In the genomic region with DNA sequence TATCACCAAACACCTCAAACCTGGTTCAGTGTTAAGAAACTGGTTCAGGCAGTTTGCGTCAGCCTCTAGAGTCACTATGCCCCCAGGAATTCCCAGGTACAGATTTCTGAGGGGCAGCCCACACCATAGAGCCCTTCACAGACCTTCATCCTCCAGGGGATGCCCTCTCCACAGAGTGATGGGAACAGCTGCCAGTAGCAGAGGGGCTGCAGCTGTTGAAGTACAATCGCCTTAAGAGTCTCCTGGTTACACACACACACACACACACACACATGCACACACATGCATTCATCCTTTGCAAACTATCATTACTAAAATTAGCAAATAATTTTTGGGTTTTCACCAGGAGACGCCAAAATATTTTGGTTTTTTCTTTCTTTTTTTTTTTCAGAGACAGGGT, we compare ENCODE assay signal across 26 mouse cellular contexts. TPM values are rescaled to one million over a fixed set of nuclear protein-coding genes. Genes with fewer than 3 reads are reported as not detected.
DNase-seq lines count a peak whose midpoint lies in the region; ATAC-seq and TF ChIP-seq lines count a peak whose summit lies in the region.
"Had no signal": no experiment of that assay in that cellular context is flagged by ENCODE, and none has a peak within 500 bp of the region (broad histone marks: within the 10 kb centered on the region; RNA-seq: fewer than 3 reads in every experiment).

No protein-coding gene starts in this region.

- H3K79me2 ChIP-seq in myocyte (ENCODE audit: control insufficient read depth, insufficient read depth): peaks cover 7% of the 10 kb centered on the region

- H3K4me1 ChIP-seq in embryonic facial prominence, embryonic 14.5 days (ENCODE audit: control insufficient read depth, insufficient read depth, low read length): peaks cover 9% of the 10 kb centered on the region; the same call in 1 of the 2 replicates
- peaks cover 10% of the 10 kb centered on the region for H3K4me1 ChIP-seq in embryonic facial prominence, embryonic 10.5 days
- H3K4me1 ChIP-seq in kidney, embryonic 16.5 days (ENCODE audit: insufficient read depth, low read length): peaks cover 14% of the 10 kb centered on the region
- peaks cover 14% of the 10 kb centered on the region for H3K4me1 ChIP-seq in kidney, embryonic 14.5 days (ENCODE audit: control insufficient read depth, insufficient read depth, low read length)
- H3K4me1 ChIP-seq in forebrain, embryonic 12.5 days: peaks cover 10% of the 10 kb centered on the region

- ATAC-seq in embryonic facial prominence, embryonic 14.5 days (ENCODE audit: low read depth): no peak
- no peak for ATAC-seq in kidney, embryonic 16.5 days (ENCODE audit: low FRiP score, low TSS enrichment)
- ATAC-seq in kidney, embryonic 14.5 days (ENCODE audit: low FRiP score, low TSS enrichment): no peak
- ATAC-seq in forebrain, embryonic 12.5 days (ENCODE audit: low FRiP score): no peak
- ATAC-seq: forebrain, embryonic 16.5 days; hindbrain, postnatal 0 days had no signal

- no peak overlapping the region for H3K4me2 ChIP-seq in embryonic facial prominence, embryonic 14.5 days (ENCODE audit: low read depth, low read length)
- H3K4me2 ChIP-seq in kidney, embryonic 16.5 days (replicated peaks; ENCODE audit: low read depth, low read length): no peak overlapping the region
- H3K4me2 ChIP-seq in kidney, embryonic 14.5 days (replicated peaks; ENCODE audit: low read depth, low read length): no peak overlapping the region
- H3K4me2 ChIP-seq in myocyte (ENCODE audit: low read depth): peak overlapping the region; percentile 42
- no peak overlapping the region for H3K4me2 ChIP-seq in forebrain, embryonic 12.5 days
- H3K4me2 ChIP-seq: embryonic facial prominence, embryonic 13.5 days; heart, embryonic 13.5 days had no signal

- no peaks in the 10 kb centered on the region for H3K9me3 ChIP-seq in embryonic facial prominence, embryonic 14.5 days (ENCODE audit: control insufficient read depth, low read length)
- 0 out of 2 replicates have a peak, but pooled peaks cover 4% of the 10 kb centered on the region for H3K9me3 ChIP-seq in embryonic facial prominence, embryonic 10.5 days
- H3K9me3 ChIP-seq in kidney, embryonic 16.5 days (ENCODE audit: low read length): no peaks in the 10 kb centered on the region
- H3K9me3 ChIP-seq in kidney, embryonic 14.5 days (ENCODE audit: control insufficient read depth, low read length): no peaks in the 10 kb centered on the region
- no peaks in the 10 kb centered on the region for H3K9me3 ChIP-seq in forebrain, embryonic 12.5 days
- H3K9me3 ChIP-seq: embryonic facial prominence, embryonic 13.5 days; forebrain, embryonic 10.5 days; heart, embryonic 13.5 days had no signal

- no peaks in the 10 kb centered on the region for H3K36me3 ChIP-seq in embryonic facial prominence, embryonic 14.5 days (ENCODE audit: control insufficient read depth, insufficient read depth, low read length)
- no peaks in the 10 kb centered on the region for H3K36me3 ChIP-seq in embryonic facial prominence, embryonic 10.5 days (replicated peaks)
- no peaks in the 10 kb centered on the region for H3K36me3 ChIP-seq in kidney, embryonic 16.5 days (ENCODE audit: insufficient read depth, low read length)
- no peaks in the 10 kb centered on the region for H3K36me3 ChIP-seq in kidney, embryonic 14.5 days (ENCODE audit: control insufficient read depth, insufficient read depth, low read length)
- no peaks in the 10 kb centered on the region for H3K36me3 ChIP-seq in myocyte (ENCODE audit: control insufficient read depth, insufficient read depth)
- no peaks in the 10 kb centered on the region for H3K36me3 ChIP-seq in forebrain, embryonic 12.5 days (replicated peaks)
- H3K36me3 ChIP-seq: embryonic facial prominence, embryonic 13.5 days; forebrain, embryonic 10.5 days; heart, embryonic 13.5 days had no signal

- TF ChIP-seq POLR2A in myocyte (IDR thresholded peaks at IDR 0.05; ENCODE audit: insufficient read length, low read depth): no peak

- no peak overlapping the region for H3K4me3 ChIP-seq in embryonic facial prominence, embryonic 14.5 days (ENCODE audit: low read depth, low read length)
- H3K4me3 ChIP-seq in embryonic facial prominence, embryonic 10.5 days: no peak overlapping the region
- H3K4me3 ChIP-seq in kidney, embryonic 16.5 days (ENCODE audit: low read length): no peak overlapping the region
- no peak overlapping the region for H3K4me3 ChIP-seq in kidney, embryonic 14.5 days (ENCODE audit: low read length)
- no peak overlapping the region for H3K4me3 ChIP-seq in myocyte
- H3K4me3 ChIP-seq in forebrain, embryonic 12.5 days (replicated peaks): no peak overlapping the region
- H3K4me3 ChIP-seq: embryonic facial prominence, embryonic 13.5 days; erythroblast, embryonic 14.5 days; forebrain, embryonic 10.5 days; heart, embryonic 13.5 days had no signal

- no peak overlapping the region for H3K27ac ChIP-seq in embryonic facial prominence, embryonic 14.5 days (replicated peaks; ENCODE audit: low read depth, low read length)
- H3K27ac ChIP-seq in embryonic facial prominence, embryonic 10.5 days (replicated peaks): no peak overlapping the region
- 0 out of 2 replicates have a peak overlapping the region, but pooled peaks have one; percentile 36 for H3K27ac ChIP-seq in kidney, embryonic 16.5 days (ENCODE audit: low read length)
- no peak overlapping the region for H3K27ac ChIP-seq in kidney, embryonic 14.5 days (ENCODE audit: low read depth, low read length)
- H3K27ac ChIP-seq in forebrain, embryonic 12.5 days: no peak overlapping the region
- H3K27ac ChIP-seq: embryonic facial prominence, embryonic 13.5 days; forebrain, embryonic 10.5 days; heart, embryonic 13.5 days; hindbrain, postnatal 0 days had no signal

- H3K27me3 ChIP-seq in embryonic facial prominence, embryonic 14.5 days (replicated peaks; ENCODE audit: control insufficient read depth, insufficient read depth, low read length): no peaks in the 10 kb centered on the region
- H3K27me3 ChIP-seq in embryonic facial prominence, embryonic 10.5 days (replicated peaks; ENCODE audit: low read depth, poor library complexity, severe bottlenecking): no peaks in the 10 kb centered on the region
- no peaks in the 10 kb centered on the region for H3K27me3 ChIP-seq in kidney, embryonic 16.5 days (ENCODE audit: insufficient read depth, low read length)
- H3K27me3 ChIP-seq in kidney, embryonic 14.5 days (ENCODE audit: control insufficient read depth, insufficient read depth, low read length): no peaks in the 10 kb centered on the region
- no peaks in the 10 kb centered on the region for H3K27me3 ChIP-seq in myocyte (ENCODE audit: control insufficient read depth, insufficient read depth, insufficient read length)
- no peaks in the 10 kb centered on the region for H3K27me3 ChIP-seq in forebrain, embryonic 12.5 days
- H3K27me3 ChIP-seq: embryonic facial prominence, embryonic 13.5 days had no signal

- DNase-seq in embryonic facial prominence, embryonic 14.5 days (ENCODE audit: low spot score): peak; percentile 59
- DNase-seq in embryonic facial prominence, embryonic 10.5 days (ENCODE audit: low spot score): no peak
- no peak for DNase-seq in lung, adult 18-20 months
- DNase-seq: adrenal gland, postnatal 10 days; B cell, adult 2 months; cerebellum, adult 11 months; cerebellum, adult 8-10 months; cerebellum, postnatal 14 days; gastrocnemius, postnatal 14 days; heart, postnatal 36 days had no signal

- H3K9ac ChIP-seq in embryonic facial prominence, embryonic 14.5 days (ENCODE audit: low read depth, low read length): peak overlapping the region; percentile 19; the same call in 1 of the 2 replicates
- no peak overlapping the region for H3K9ac ChIP-seq in kidney, embryonic 16.5 days (replicated peaks; ENCODE audit: low read length)
- H3K9ac ChIP-seq in kidney, embryonic 14.5 days (ENCODE audit: low read depth, low read length): no peak overlapping the region
- H3K9ac ChIP-seq in forebrain, embryonic 12.5 days: no peak overlapping the region
- H3K9ac ChIP-seq: embryonic facial prominence, embryonic 13.5 days had no signal

- no peak overlapping the region for H3ac ChIP-seq in myocyte (ENCODE audit: control insufficient read depth, insufficient read length)

- WGBS in embryonic facial prominence, embryonic 14.5 days: 68% methylated on average over 3 of the region's 3 CpGs
- 85% methylated on average over 3 of the region's 3 CpGs for WGBS in embryonic facial prominence, embryonic 10.5 days
- WGBS in kidney, embryonic 16.5 days: 84% methylated on average over 3 of the region's 3 CpGs
- 86% methylated on average over 3 of the region's 3 CpGs for WGBS in kidney, embryonic 14.5 days
- 94% methylated on average over 3 of the region's 3 CpGs for WGBS in forebrain, embryonic 12.5 days

TF ChIP-seq in myocyte, 11 proteins besides CTCF, POLR2A, EP300 and RAD21 (continues in another document):
- peak; percentile 88 for TF ChIP-seq TCF12 (IDR thresholded peaks at IDR 0.05; ENCODE audit: insufficient read depth, poor library complexity, severe bottlenecking)
- TF ChIP-seq REST (IDR thresholded peaks at IDR 0.05; ENCODE audit: insufficient read depth, insufficient read length): no peak

RNA-seq across cellular contexts. Expression of gene Zfp787, which starts 3.8 kb away (rescaled TPM):
- polyA plus RNA-seq in embryonic facial prominence, embryonic 14.5 days (2014; fragmentation: Nextera tagmentation; extraction: Ambion mirVana): 10.2 and 11.9 TPM in 2 replicates
- polyA plus RNA-seq in embryonic facial prominence, embryonic 10.5 days (2016; fragmentation: Nextera tagmentation; extraction: Ambion mirVana): 23.5 and 26.1 TPM in 2 replicates
- polyA plus RNA-seq in kidney, embryonic 16.5 days (2015; fragmentation: Nextera tagmentation; extraction: Ambion mirVana): 27.7 and 31.8 TPM in 2 replicates
- 15.3 and 20.9 TPM in 2 replicates for polyA plus RNA-seq in kidney, embryonic 14.5 days (2014; fragmentation: Nextera tagmentation; extraction: Ambion mirVana)
- polyA plus RNA-seq in myocyte (2012; fragmentation: generic; extraction: Trizol): 46.6 TPM
- polyA plus RNA-seq in forebrain, embryonic 12.5 days (2016; fragmentation: Nextera tagmentation; extraction: Ambion mirVana): 27.8 and 30.9 TPM in 2 replicates

RNA-seq across cellular contexts. Expression of gene Zfp444, which starts 12.4 kb away (rescaled TPM):
- polyA plus RNA-seq in embryonic facial prominence, embryonic 14.5 days (2014; fragmentation: Nextera tagmentation; extraction: Ambion mirVana): 40.7 and 49.6 TPM in 2 replicates
- 85.1 and 86.3 TPM in 2 replicates for polyA plus RNA-seq in embryonic facial prominence, embryonic 10.5 days (2016; fragmentation: Nextera tagmentation; extraction: Ambion mirVana)
- 69.9 and 73.5 TPM in 2 replicates for polyA plus RNA-seq in kidney, embryonic 16.5 days (2015; fragmentation: Nextera tagmentation; extraction: Ambion mirVana)
- polyA plus RNA-seq in kidney, embryonic 14.5 days (2014; fragmentation: Nextera tagmentation; extraction: Ambion mirVana): 59.7 and 70.8 TPM in 2 replicates
- polyA plus RNA-seq in myocyte (2012; fragmentation: generic; extraction: Trizol): 29.2 TPM
- 75.1 and 81.3 TPM in 2 replicates for polyA plus RNA-seq in forebrain, embryonic 12.5 days (2016; fragmentation: Nextera tagmentation; extraction: Ambion mirVana)

RNA-seq across cellular contexts. Expression of gene Galp, which starts 37.3 kb away (rescaled TPM):
- not detected in 2 replicates for polyA plus RNA-seq in embryonic facial prominence, embryonic 14.5 days (2014; fragmentation: Nextera tagmentation; extraction: Ambion mirVana)
- not detected in 2 replicates for polyA plus RNA-seq in embryonic facial prominence, embryonic 10.5 days (2016; fragmentation: Nextera tagmentation; extraction: Ambion mirVana)
- not detected in 2 replicates for polyA plus RNA-seq in kidney, embryonic 16.5 days (2015; fragmentation: Nextera tagmentation; extraction: Ambion mirVana)
- not detected in 2 replicates for polyA plus RNA-seq in kidney, embryonic 14.5 days (2014; fragmentation: Nextera tagmentation; extraction: Ambion mirVana)
- polyA plus RNA-seq in myocyte (2012; fragmentation: generic; extraction: Trizol): not detected
- polyA plus RNA-seq in forebrain, embryonic 12.5 days (2016; fragmentation: Nextera tagmentation; extraction: Ambion mirVana): not detected in 2 replicates
- polyA plus RNA-seq: brain, embryonic 14.5 days; cortical plate, adult 2 months; embryonic facial prominence, embryonic 13.5 days; erythroblast, embryonic 14.5 days; forebrain, embryonic 10.5 days; forebrain, embryonic 16.5 days; gonadal fat pad, adult 2 months; heart, embryonic 13.5 days; heart, postnatal 0 days; hindbrain, embryonic 11.5 days; hindbrain, postnatal 0 days; intestine, embryonic 14.5 days had no signal
